Mouse (Mus musculus): ENCODE measurements at regions not wholly inside any gene's neighbourhood (a gene's known extent, or its start where the extent isn't known, plus 50 kb on each side); places are given as distances from the start of the nearest gene placed in this dataset.

- TF ChIP-seq CTCF (IDR thresholded peaks at IDR 0.05; ENCODE audit: extremely low read depth, insufficient read depth, insufficient read length, insufficient replicate concordance) (no peak), POLR2A (IDR thresholded peaks at IDR 0.05; ENCODE audit: low read depth, low read length) (no peak)
Observed at GRCm38 (mm10) chr10:21777103-21777502, 104.9 kb upstream of the Sgk1 start.

Data from spleen, adult 2 months (tissue).